Mouse (Mus musculus) common myeloid progenitor, adult 5-6 weeks (primary cell): ENCODE measurements around the gene 2210010C04Rik. TPM values are rescaled to one million over a fixed set of nuclear protein-coding genes. Genes with fewer than 3 reads are reported as not detected.

Source experiments
- ATAC-seq: replicated peaks from 2 replicates; pipeline ENCODE4 v1.8.0; 2016; ENCODE audit warnings: low read depth, mild to moderate bottlenecking, moderate TSS enrichment, inconsistent platforms; ENCODE audit not compliant: poor library complexity, severe bottlenecking
- total RNA-seq: library from RNA; stranded (forward); fragments of 200-1000, 187-1606 nt; gene quantifications from 2 replicates; pipeline ENCODE4 v1.2.3, GENCODE M21; 2017

2210010C04Rik gene
- total RNA-seq, result not detected in 2 replicates

DNA sequence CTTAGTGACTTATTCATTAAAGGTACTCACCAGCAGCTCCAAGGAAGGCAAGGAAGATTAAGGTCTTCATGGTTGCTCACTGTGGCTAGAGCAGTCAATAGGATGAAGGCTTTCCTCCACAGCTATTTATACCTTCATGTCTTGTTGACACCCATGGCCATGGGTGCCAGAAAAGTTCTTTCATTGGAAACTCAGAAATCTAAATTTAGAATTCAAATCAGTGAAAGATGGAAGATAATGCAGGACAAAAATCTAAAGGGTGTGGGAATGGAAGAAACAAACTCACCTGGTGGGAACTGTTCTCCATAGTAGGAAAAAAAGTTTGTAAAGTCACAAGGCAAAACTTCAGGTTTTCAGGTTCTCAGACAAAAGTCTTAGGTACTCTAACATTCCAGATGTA is at the start of gene 2210010C04Rik:
Gene 2210010C04Rik (minus strand): TSS at position 101 of the 400 bp plus-strand sequence.
- no peak for ATAC-seq

DNA sequence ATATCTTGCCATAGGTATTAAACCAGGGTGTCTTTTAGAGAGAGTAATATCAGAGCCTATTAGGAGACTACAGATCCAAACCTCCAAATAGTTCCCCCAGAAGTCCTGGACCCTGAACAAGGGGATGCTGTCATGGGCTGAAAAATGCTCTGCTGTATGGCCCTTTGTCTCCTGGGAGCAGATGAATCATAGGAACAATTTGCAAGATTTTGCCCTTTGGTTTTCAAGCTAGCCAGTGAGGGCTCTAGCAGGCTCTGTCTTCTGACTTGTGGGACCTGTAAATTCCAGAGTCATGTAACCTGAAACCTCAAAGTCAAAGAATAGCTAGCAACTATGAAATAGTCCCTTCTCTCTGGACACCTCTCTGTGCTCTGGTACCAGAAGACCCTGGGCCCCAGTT is 44.8 kb upstream of the 2210010C04Rik start:
- no peak for ATAC-seq

DNA sequence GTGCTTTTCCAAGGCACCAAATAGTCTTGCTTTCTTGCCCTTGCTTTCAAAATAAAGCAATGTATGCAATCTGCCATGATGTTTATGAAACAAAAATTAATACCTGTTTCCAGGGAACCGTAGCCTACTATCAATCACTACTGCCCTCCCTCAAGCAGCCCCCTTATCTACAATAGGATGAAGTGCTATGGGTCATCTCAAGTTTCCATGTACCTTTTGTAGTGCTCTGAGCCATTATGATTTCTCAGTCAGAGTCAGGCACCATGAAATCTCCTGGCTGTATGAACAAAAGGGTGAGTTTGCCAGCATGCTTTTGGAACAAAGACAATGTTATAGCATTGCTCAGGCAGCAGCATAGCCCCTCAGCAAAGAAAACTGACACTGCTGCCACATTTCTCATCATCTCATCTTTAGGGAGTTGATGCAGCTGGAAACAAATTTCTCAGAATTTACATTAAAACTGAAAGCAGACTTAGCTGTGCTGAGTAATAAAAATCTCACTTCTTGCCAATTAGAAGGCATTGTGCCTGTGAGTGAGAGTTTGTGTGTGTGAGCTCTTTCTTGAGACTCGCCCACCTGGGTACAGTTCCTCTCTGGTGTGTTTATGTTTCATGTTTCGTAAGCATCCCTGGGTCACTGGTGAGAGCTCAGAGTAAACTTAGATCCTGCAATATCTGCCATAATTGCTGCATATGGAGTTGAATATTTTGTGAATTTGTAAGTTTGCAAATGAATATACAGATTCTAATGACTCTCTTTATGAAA is 43.4 kb upstream of the 2210010C04Rik start:
- no peak for ATAC-seq

DNA sequence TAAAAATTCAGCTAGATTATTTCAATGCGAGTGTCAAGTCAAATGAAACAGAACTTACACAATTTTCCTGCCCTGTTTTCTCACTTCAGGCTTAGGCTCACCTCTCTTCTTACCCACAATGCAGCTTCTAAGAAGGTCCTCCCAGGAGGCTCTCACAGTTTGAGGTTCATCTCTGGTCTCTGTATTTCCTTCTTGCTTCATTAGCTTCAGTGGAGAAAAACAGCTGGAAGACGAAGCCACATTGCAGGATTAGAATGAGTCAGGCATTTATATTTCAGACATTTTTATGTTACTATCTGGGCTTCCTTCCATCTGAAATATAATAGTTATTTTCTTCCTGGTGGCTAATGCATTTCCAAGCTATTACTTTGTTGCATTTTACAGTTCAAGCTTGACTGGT is 40.4 kb upstream of the 2210010C04Rik start:
- ATAC-seq, result 0 out of 2 replicates have a peak, but pooled peaks have one; percentile 29

DNA sequence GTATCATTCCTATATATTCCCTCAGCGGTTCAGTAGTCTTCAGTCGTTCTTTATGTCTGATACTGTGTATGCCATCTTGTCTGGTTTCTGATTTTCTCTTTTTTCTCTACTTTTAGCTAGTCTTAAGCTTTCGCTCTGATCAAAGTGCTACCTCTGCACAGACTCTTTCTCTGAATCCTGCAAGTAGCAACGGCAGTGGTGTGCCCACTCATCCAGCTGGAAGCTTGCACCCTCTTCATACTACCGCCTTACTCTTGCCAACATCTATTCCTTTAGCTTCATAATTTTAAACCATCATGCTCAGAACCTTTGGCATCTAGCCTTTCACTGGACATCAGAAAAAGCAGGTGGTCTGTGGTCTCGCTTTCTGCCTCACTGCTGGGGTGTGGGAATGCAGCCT is 28.0 kb upstream of the 2210010C04Rik start:
- no peak for ATAC-seq

DNA sequence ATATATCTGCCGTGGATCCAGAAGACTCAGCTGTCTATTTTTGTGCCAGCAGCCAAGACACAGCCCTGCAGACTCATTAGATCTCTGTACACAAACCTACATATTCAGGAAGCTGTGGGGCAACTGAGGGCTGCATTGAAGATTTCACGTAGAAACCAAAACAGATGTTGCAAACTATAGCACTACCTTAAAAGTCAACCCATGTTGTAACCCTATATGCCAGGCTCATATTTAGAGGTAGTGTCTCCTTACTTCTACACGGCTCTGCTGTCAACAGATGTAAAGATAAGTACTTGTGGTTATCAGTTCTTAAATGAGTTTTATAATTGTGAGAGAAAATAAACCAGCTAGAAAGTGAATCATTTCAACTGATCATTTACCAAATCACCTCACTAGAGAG is 27.4 kb upstream of the 2210010C04Rik start:
- ATAC-seq, result peak; percentile 65

DNA sequence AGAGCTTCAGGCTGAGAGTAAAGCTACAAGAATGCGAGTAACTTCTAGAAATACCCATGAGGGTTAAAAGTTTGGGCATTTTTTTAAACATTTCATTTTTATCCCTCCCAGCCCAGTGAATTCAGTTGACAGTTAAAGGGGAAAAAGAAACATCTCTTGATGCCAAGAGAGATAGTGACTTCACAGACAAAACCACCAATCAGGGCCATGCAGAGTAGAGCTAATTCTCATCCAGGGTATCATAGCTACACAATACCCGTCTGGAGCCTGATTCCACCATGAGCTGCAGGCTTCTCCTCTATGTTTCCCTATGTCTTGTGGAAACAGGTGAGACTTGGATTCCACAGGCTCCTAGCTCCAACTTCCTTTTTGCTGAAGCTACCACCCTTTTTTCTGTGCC is 26.8 kb upstream of the 2210010C04Rik start:
- no peak for ATAC-seq

DNA sequence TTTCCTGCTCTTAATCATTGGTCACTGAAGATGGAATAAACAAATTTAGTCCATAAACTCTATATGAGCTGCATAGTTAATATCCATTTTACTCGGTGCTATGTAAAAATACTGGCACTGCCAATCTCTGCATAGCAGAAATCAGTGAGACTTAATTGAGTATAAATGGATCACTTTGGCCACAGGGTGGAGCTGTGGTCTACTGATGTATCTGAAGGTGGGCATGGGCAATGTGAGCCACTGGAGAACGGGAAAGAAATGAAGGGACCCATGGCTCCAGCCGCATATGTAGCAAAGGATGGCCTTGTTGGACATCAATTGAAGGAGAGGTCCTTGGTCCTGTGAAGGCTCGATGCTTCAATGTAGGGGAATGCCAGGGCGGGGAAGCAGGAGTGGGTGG is 25.8 kb upstream of the 2210010C04Rik start:
- ATAC-seq, result peak; percentile 61

DNA sequence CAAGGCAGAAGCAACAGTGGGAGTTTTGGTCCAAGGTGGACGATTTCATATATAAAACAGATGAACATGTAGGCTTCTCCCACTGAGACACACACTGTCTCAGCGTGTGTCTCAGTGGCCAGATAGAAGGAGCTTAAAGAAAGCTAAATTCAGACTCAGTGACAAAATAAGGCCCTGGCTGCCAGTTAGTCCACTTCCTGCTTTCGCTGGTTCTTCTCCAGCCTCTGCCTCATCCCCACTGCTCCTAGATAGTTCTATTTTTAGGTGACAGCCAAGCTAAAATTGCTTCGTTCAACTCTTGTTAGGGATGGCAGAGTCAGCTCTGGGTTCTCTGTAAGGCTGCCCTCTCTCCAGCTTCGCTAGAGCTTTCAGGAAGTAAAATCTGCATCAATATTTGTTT is 22.3 kb upstream of the 2210010C04Rik start:
- 0 out of 2 replicates have a peak, but pooled peaks have one; percentile 24 for ATAC-seq

DNA sequence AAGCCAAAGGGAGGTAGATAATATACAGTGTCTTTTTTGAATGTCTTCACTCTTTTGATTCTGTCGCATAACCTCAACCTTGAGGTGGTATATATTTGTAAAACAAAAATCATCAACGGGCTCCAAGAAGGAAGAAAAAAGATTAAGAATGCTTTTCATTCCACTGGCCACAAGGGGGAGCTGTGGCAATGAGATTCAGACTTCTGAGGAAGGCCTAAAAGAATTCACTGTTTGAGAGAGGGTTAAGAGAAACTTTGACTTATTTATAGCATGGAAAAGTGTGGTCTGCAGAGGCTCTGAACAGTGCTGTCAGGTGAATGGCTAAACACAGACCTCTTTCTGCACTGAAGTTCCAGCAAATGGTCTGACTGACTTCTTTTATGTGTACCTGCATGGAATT is 20.3 kb upstream of the 2210010C04Rik start:
- peak; percentile 80 for ATAC-seq

DNA sequence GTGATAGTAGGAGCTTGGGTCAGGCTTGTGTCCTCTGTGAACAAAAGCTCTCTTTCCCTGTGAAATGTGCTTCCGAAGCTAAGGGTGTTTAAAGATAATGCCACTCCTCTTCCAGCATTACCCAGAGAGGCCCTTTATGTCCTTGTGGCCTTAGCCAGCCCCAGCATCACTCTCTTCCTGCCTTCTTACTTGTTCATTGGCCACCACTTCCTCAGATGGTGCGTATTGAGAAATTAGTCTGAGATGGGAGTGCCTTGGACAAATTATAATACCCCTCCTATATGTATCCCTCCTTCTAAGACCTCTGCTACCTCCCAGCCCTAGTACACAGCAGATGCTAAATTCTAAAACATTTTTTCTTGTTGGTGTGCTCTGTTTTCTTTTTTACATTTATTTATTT is 19.1 kb upstream of the 2210010C04Rik start:
- 0 out of 2 replicates have a peak, but pooled peaks have one; percentile 12 for ATAC-seq

DNA sequence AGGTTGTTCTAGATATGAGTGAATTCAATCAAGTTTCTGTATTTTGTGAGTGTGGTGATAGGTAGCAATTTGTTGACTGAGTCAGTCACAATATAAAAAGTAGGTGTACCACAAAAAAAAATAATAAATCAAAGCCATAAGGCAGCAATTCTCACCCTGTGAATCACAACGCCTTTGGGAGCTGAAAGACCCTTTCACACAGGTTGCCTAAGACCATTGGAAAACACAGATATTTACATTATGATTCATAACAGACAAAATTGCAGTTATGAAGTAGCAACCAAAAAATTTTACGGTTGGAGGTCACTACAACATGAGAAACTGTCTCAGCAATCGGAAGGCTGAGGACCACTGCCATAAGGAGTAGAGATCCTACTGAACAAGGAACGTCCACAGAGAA is 16.5 kb upstream of the 2210010C04Rik start:
- no peak for ATAC-seq

DNA sequence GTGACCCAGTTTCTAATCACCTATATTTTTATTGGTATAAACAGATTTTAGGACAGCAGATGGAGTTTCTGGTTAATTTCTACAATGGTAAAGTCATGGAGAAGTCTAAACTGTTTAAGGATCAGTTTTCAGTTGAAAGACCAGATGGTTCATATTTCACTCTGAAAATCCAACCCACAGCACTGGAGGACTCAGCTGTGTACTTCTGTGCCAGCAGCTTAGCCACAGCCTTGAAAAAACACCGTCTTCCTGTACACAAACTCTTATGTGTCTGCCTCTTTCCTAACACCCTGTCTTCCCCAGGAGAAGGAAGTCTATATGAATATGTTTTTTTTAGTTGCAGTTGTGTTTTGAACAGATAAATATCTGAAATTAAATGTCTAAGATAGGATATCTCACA is 13.3 kb upstream of the 2210010C04Rik start:
- ATAC-seq, result peak; percentile 71

DNA sequence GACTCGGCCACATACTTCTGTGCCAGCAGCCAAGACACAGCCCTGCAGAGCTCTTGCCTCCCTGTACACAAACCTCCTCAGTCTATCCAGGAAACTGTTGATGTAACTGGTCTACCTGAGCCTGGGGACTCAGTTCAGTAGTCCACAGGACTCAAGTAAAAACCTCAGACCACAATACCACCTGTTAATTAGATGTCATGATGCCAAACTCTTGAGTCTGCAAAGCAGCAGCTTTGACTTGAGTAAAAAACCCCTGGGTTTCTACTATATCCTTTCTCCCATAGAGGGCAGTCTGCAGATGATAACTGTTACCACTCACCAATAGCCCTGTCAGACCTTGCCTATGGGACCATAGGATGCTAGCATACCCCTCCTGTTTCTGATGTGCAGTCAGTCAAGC is 12.7 kb upstream of the 2210010C04Rik start:
- 0 out of 2 replicates have a peak, but pooled peaks have one; percentile 31 for ATAC-seq

DNA sequence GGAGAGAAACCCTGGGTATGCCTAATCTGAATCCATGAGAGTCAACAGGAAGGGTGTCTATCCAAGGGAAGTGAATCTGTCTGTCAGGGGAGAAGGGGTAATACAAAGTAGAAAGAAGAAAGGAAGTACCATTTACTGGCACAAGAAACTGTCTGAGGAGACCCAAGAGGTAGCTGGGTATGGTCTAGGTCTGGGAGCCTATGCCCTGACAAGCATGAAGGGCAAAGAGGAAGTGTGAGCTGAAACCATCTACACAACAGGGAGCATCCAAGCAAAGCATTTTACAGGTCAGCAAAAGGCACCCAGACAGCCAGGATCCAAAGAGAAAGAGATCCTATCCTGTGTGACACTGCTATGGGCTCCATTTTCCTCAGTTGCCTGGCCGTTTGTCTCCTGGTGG is 11.9 kb upstream of the 2210010C04Rik start:
- peak; percentile 63 for ATAC-seq

DNA sequence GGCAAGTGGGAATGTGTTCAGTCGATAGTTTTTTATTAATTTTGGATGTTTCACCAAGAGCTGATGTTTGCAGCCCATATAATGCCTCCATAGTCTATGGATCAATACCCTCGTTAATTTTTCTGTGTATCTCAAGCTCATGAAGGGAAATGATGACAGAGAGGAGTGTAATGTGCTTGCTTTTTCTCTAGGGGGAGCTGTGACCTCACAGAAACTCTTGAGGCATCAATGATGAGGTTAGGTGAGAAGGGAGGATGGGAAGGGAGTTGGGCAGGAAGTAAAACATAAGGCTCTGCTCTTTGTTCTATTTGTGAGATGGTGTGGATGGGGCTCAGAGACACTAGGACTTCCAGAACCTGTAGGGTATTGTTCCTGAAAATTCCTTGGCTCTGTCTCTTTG is 11.2 kb upstream of the 2210010C04Rik start:
- ATAC-seq, result peak; percentile 57; the same call in 1 of the 2 replicates

DNA sequence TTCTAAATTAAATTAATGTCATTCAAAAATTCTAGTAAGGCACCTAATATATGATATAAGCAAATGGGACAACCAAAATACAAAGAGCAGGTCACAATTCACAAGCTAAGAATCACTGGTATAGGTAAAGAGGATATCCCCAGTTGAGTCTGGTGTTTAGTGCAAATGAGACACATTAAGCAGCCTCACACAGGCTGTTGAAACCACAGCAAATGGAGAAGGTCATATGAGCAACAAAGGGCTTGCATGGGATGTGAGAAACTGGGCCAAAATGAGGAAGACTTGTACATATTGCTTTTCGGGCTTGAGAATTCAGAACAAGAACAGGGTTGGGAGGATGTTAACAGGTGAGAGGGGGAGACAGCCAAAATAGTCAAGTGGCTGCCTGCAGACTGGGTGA is 9.4 kb upstream of the 2210010C04Rik start:
- 0 out of 2 replicates have a peak, but pooled peaks have one; percentile 20 for ATAC-seq

DNA sequence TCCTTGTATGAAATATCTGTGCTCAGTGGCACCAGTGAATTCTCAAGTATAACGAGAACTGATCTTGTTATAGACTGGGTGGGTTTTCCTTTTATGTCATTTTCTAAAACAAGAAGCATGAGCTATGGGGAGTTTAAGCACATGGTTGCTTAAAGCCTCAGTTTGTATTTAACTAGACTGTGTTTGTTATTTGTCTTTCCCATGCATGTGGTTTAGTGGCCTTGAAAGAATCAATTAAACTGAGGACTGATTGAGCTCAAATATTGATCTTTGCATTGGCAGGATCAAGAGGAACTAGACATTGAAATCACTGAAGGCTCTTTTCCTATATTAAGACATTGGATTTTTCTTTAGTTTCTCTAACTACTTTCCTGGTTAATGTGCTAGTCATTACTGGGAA is 9.0 kb upstream of the 2210010C04Rik start:
- ATAC-seq, result no peak

DNA sequence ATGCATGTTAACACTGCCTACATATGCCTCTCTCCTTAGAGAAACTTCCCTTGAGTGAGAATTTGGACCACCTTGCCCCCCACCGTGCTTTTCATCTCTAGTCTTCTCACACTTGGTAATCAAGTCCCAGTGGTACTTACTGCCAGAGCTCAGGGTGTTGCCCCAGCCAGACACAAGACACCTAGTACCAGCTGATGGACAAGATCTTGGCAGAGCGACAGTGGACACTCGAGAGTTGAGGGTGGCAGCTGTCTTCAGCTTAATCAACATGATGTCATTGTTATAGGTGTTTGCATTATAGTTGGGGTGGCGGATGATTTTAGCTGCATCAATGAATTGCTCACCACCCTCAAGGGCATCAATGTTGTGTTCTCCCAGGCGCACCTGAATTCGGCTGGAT is 2.5 kb downstream of the 2210010C04Rik start:
- ATAC-seq, result no peak

DNA sequence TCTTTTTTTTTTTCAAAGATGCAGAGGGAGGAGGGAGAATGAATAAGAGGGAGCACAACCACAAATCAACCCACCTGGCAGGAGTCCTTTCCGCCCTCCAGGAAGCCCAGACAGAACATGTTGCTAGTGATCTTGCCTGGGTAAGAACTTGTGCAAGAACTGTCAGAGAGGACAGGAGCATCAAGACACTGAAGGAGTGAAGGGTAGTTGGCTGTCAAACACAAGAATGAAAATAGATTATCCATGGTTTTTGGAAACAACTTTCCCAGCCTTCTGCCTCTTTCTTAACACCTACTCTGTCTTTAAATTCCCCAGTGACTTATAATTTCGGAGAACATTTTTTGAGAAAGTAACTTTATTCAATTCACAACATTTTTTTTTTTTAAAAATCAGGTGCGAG is 3.1 kb downstream of the 2210010C04Rik start:
- ATAC-seq, result no peak

DNA sequence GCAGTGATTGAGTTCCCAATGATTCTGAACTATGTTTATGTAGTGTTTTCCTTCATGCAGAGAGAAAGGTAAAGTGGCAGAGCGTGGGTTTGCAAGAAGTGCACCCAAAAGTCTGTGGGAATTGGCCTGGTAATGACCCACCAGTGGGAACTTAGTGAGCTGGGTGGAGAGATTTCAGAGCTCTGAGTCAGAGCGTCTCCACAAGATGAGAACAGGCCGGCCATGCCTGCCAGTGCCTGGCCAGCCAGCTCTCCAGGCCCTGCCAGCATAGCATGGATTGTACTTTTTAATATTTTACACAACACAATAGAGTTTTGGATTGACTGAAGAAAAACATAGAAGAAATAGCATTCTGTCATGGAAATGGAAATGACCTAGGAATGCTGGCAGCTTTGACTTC is 4.5 kb downstream of the 2210010C04Rik start:
- no peak for ATAC-seq

DNA sequence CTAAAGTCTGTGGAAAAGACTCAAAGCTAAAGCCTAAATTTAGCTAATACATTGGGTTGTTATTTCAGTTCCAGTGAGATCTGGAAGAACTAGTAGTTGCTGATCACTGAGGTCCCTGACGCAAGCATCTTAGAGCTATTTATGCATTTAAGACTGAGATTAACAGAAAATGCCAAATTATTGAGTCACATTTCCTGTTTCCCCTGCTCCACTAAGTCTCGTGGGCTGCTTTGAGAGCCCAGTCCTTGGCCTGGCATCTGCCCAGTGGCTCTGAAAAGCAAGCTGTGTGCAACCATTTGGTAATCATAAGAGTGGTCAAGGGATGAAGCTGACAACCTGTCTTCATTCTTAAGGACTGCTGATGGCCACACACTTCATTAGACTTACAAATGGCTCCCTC is 8.3 kb downstream of the 2210010C04Rik start:
- ATAC-seq, result peak; percentile 73
